Mouse (Mus musculus): ENCODE data around the gene Arhgef1. TPM values are rescaled to one million over a fixed set of nuclear protein-coding genes. Genes with fewer than 3 reads are reported as not detected.

Gene Arhgef1
- total RNA-seq, 2 experiments from 2014 or later, result 88.3 to 100.0 TPM

GRCm38 (mm10) chr7:24930475-24930874, 27.8 kb downstream of the Arhgef1 start:
- no peak for TF ChIP-seq CTCF (conservative IDR thresholded peaks at IDR 0.05)
- no peak overlapping the region for H3K27ac ChIP-seq
- DNase-seq (ENCODE audit: low spot score in 2 of 2), result no peak
- H3K4me3 ChIP-seq, result no peak overlapping the region

DNA sequence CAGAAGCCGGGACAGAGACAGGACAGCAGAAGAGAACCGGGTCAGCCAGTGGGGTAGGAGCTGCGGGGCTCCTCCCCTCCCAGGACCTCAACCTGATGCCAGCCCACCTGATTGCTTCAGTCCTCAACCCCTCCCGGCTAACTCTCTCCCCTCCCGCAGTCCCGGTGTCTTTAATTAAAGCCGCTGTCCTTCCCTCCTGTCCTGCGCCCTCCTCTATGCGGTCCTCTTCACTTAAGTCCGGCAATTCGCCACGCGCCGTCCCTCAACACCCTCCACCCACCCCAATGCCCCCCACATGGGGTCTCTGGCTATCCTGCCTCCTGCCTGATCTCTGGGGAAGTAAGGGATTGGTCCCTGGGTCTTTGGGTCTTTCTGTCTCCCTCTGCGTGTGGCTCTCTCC, 28.9 kb downstream of the Arhgef1 start:
- TF ChIP-seq CTCF (conservative IDR thresholded peaks at IDR 0.05), result no peak
- DNase-seq (ENCODE audit: low spot score in 2 of 2), result no peak
- Histone ChIP-seq H3K4me3 (no peak overlapping the region), H3K27ac (no peak overlapping the region)

GRCm38 (mm10) chr7:24943641-24944040, 40.9 kb downstream of the Arhgef1 start:
- no peak for DNase-seq (ENCODE audit: low spot score in 2 of 2)
- no peak for TF ChIP-seq CTCF (conservative IDR thresholded peaks at IDR 0.05)
- Histone ChIP-seq H3K4me3 (no peak overlapping the region), H3K27ac (no peak overlapping the region)

- H3K4me3 ChIP-seq, result peak within 1 kb of the TSS; percentile 17; the same call in 1 of the 2 replicates
- TF ChIP-seq CTCF (conservative IDR thresholded peaks at IDR 0.05), result no peak
Measured at GRCm38 (mm10) chr7:24944257-24944950, 41.7 kb downstream of the Arhgef1 start, which contains the start of gene Gm4881. Gm4881 (minus strand) TSS chr7:24944494.

DNA sequence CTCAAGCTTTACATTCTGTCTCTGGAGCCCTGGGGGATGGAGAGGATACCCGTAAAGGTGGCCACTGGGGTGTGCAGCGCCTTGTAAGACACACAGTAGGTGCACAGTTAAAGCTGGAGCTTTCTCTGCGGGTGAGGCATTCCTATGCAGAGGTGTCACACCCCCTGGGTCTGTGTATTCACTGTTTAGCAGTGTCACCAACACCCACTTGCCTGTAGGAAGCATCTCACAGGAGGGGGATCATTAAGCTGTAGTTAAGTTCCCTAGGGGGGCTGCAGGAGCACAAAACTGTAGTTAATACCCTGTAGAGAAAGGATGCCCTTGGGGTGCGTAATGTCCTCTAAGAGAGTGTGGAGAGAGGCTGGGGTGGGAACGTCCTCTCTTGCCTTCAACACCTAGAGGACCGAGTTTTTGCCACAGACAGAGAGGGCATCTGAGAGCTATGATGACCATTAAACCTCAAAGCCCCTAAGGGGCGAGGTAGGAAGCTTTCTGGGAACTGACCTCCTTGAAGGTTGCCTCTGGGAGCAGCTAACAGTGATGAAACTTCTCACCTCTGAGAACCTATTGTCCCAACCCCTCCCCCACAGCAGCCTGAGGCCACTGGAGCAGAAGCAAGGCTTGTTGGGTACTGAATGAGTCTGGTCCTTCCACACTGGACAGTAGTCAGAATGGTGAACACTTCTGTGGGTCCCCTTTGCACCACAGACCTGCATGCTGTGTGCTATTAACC, 44.8 kb downstream of the Arhgef1 start:
- DNase-seq (ENCODE audit: low spot score in 2 of 2), result no peak
- no peak overlapping the region for H3K4me3 ChIP-seq
- H3K27ac ChIP-seq, result no peak overlapping the region
- no peak for TF ChIP-seq CTCF (conservative IDR thresholded peaks at IDR 0.05)

More at GRCm38 (mm10) chr7:24944257-24944950, 41.7 kb downstream of the Arhgef1 start, which contains the start of gene Gm4881:
- no peak within 1 kb of the TSS for H3K27ac ChIP-seq
- DNase-seq (ENCODE audit: low spot score in 2 of 2), result no peak

DNA sequence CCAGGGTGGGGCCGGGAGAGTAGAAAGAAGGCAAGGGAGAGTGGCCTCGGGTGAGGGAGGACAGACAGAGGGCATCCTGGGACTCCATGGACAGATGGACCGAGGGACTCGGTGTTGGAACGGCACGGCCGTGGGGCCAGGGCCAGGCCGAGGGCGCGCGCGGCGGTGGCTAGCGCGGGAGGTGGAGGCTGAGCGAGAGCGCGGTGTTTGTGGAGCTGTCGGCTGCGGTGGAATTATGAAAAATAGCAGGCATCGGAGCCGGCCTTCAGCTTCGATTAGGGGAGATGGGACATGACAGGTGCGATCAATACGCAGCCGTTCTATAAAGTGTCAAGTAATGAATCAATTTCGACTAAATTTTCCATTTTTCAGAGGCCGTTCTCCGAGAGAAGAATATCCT, 46.1 kb downstream of the Arhgef1 start:
- Histone ChIP-seq H3K27ac (no peak overlapping the region), H3K4me3 (no peak overlapping the region)
- TF ChIP-seq CTCF (conservative IDR thresholded peaks at IDR 0.05), result no peak
- DNase-seq (ENCODE audit: low spot score in 2 of 2), result no peak

- peak in 1 of 2 experiments; percentile 64 for DNase-seq (ENCODE audit: low spot score in 2 of 2)
- TF ChIP-seq CTCF (conservative IDR thresholded peaks at IDR 0.05), result peak; percentile 86
Measured at GRCm38 (mm10) chr7:24949958-24950623, 47.4 kb downstream of the Arhgef1 start.

DNA sequence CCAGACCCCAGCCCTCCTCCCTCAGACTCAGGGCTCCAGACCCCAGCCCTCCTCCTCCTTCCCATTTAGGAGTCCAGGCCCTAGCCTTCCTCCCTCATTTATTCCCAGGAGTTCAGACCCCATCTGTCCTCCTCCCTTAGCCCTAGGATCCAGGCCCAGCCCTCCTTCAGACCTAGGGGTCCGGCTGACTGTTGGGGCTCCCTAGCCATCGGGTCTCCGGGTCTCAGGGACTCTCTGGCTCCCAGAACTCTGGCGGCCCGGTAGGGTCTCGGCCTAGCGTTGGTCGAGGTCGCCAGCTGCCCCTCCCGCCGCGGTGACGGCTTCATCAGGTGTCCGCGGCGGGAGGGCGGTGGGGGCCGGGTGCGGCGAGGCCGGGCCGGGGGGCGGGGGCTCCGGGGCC, 51.3 kb downstream of the Arhgef1 start:
- no peak for DNase-seq (ENCODE audit: low spot score in 2 of 2)
- TF ChIP-seq CTCF (conservative IDR thresholded peaks at IDR 0.05), result no peak
- no peak overlapping the region for H3K27ac ChIP-seq
- peak overlapping the region; percentile 41 for H3K4me3 ChIP-seq

More at GRCm38 (mm10) chr7:24949958-24950623, 47.4 kb downstream of the Arhgef1 start:
- Histone ChIP-seq H3K4me3 (no peak overlapping the region), H3K27ac (no peak overlapping the region)

GRCm38 (mm10) chr7:24954450-24954849, 51.7 kb downstream of the Arhgef1 start:
- DNase-seq (ENCODE audit: low spot score in 2 of 2), result no peak
- TF ChIP-seq CTCF (conservative IDR thresholded peaks at IDR 0.05), result no peak
- Histone ChIP-seq H3K27ac (no peak overlapping the region), H3K4me3 (peak overlapping the region; percentile 41)

GRCm38 (mm10) chr7:24955226-24955625, 52.5 kb downstream of the Arhgef1 start:
- H3K27ac ChIP-seq, result no peak overlapping the region
- DNase-seq (ENCODE audit: low spot score in 2 of 2), result no peak
- no peak overlapping the region for H3K4me3 ChIP-seq
- TF ChIP-seq CTCF (conservative IDR thresholded peaks at IDR 0.05), result no peak

- Histone ChIP-seq H3K27ac (no peak overlapping the region), H3K4me3 (no peak overlapping the region)
- DNase-seq (ENCODE audit: low spot score in 2 of 2), result no peak
- TF ChIP-seq CTCF (conservative IDR thresholded peaks at IDR 0.05), result no peak
Measured at GRCm38 (mm10) chr7:24964288-24964687, 61.6 kb downstream of the Arhgef1 start.

DNA sequence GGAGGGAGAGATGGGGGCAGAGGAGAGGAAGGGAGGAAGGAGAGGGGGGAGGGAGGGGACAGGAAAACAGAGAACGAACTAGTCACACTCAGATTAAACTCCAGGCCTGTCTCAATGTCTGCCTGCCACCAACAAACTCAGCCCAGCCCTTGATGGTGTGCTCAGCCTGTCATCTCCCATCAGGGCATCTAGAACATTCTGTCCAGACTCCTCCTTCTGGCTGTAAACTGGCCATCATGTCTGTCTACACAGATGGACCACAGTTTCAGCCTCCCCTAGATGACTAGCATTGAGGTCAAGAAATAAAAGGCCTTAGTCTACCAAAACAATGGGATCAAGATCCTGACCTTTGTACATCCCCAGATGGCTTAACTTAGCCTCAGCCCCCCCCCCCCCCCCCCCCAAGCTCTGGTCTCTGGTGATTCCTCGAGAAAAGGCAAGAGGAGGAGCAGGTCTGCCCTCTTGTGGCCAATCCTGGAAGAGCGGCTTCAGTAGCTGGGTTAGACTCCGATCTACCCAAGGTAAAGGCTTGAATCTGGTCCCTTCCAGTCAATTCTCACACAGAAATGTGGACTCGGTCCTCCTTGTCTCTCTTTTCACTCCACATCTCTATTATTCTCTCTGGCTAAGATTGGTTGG, 62.3 kb downstream of the Arhgef1 start:
- peak; percentile 79 for TF ChIP-seq CTCF (conservative IDR thresholded peaks at IDR 0.05)
- H3K4me3 ChIP-seq, result no peak overlapping the region
- DNase-seq (ENCODE audit: low spot score in 2 of 2), result peak; percentile 74 to 89
- no peak overlapping the region for H3K27ac ChIP-seq

DNA sequence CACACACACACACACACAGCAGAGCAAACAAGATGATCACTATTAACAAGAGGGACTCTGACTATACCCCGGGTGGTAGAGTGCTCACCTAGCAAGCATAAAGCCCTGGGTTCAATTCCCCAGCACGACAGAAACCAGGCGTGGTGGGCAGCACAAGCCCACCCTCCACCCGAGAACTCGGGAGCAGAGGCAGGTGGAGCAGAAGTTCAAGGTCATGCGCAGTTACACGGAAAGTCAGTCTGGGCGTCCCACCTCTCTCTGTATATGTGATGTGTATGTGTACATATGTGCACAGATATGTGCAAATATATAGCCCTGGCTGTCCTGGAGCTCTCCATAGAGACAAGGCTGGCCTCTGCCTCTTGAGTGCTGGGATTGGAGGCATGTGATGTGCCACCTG, 65.3 kb downstream of the Arhgef1 start:
- no peak overlapping the region for H3K4me3 ChIP-seq
- DNase-seq (ENCODE audit: low spot score in 2 of 2), result no peak
- no peak overlapping the region for H3K27ac ChIP-seq
- no peak for TF ChIP-seq CTCF (conservative IDR thresholded peaks at IDR 0.05)

All from layer of hippocampus, adult 2 months (tissue).